Mouse (Mus musculus) small intestine, adult 2 months (tissue): ENCODE data around the gene Acp7.

Experiments
- CTCF ChIP-seq: fragments of 200-500 bp; IDR thresholded peaks from 2 replicates; pipeline ENCODE4 v1.5.1; 2012; ENCODE audit warnings: low read depth, mild to moderate bottlenecking, control low read depth, inconsistent platforms, low read length, moderate library complexity, mixed read lengths; ENCODE audit not compliant: insufficient replicate concordance, insufficient read length; ENCODE audit errors: extremely low read depth
- POLR2A ChIP-seq: fragments of 200-500 bp; IDR thresholded peaks from 2 replicates; pipeline ENCODE4 v1.6.1; 2012; ENCODE audit warnings: low read depth, mild to moderate bottlenecking, control low read depth, inconsistent platforms, low read length, moderate library complexity

DNA sequence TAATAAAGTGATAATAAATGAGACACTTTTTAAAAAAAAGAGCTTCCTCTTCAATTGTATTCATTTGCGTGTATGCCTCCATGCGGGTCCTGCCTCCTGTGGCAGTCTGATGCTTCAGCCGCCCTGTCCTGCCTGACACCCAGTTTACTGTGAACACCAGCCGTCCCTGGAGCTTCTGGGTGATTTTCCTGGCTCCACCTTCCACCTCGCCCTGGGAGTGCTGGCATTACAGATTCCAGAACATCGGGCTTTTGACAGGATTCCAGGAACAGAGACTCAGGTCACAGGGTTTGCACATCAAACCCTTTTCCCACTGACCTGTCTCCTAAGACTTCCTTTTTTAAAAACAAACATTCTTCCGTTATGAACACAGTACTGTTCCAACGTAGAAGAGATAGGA lies 6.4 kb upstream of the Acp7 start:
- TF ChIP-seq CTCF, result no peak
- no peak for TF ChIP-seq POLR2A
